Mouse (Mus musculus): ENCODE results near the gene Ldlr.

Ldlr gene

DNA sequence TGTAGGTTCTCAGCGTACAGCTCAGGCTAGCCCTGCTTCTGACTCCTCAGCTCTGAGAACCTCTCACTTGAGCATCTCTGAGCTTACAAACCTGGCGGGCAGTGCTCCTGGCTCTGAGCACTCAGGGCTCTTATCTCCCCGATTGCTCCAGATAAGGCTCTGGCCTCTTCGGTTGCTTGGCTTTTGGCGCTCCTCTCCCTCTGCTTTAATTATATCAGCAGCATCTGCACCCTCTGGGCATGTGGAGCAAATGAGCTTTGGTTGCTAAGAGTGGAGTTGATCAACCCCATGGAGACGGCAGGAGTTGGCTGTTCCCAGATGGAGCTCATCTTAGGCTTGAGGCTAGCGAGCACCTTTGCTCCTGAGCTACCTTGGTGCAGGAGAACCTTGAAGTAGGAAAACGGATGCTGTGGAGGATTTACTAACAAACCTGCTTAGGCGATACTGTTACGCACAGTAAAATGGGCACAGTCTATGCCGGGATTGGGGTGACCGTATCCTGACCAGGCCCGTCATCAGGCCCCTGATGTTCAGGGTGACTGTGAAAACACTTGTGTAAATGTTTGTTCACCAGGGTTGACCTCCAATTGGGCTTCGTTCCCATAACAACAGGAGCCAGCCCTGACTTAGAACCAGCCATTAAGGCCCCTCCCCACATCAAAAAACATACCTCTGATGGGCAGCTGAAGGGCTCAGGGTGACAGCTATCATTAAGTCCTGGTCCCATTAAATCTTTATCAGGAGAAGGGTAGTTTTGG, 3.1 kb downstream of the Ldlr start:
- no peak for DNase-seq

DNA sequence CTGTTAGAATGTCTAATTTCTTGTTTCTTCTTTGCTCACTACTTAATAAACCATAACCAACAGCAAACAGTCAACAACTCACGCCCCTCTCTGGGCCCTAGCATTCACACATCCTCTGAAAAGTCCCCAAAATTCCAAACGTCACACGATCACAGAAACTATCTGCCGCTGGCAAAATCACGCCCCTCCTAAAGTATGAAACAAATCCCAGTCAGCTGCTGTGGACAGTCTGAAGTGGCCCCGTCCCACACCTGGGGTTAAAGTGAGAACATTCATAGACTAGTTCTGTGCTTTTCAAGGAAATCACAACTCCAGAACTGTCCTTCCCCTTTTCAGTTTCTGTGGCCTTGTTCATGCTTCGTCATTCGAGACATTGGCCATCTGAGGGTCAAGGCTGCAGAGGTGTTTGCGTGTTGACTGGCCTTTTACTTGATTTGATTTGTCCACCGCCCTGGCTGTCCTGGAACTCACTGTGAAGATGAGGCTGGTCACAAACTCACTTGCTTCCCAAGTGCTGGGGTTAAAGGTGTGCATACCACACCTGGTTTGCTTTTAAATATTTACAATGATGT, 5.1 kb downstream of the Ldlr start:
- DNase-seq: no peak

DNA sequence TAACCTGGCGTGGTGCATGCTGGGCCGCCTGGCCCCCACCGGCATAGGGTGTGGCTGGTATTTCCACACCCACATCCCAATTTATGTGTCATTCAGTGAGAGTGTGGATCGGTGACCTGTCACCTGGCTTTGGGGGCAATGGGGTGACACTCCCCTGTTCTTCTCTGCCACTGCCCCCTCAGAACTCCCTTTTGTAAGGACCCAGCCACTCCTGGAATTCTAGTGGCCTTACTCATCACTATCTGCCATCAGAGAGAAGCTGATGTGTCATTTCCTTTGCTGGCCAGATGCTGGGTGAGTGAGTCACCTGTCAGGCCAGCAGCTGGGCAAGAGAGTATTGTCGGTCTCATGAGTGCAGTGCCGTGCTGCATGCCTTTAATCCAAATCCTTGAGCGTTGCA, 6.0 kb downstream of the Ldlr start:
- no peak for DNase-seq

DNA sequence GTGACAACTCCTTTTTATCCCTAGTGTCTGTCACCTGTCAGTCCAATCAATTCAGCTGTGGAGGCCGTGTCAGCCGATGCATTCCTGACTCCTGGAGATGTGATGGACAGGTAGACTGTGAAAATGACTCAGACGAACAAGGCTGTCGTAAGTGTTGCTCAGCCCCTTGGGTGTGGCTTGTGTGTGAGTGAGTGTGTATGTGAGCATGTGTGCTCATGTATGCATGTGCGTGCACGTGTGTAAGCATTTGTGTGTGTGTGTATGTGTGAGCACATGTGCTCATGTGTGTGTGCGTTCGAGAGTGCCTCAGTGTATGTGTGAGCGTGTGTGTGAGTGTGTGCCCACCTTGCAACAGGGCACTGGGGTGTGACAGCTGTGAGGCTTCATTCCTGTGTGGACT, 9.0 kb downstream of the Ldlr start:
- DNase-seq: no peak

DNA sequence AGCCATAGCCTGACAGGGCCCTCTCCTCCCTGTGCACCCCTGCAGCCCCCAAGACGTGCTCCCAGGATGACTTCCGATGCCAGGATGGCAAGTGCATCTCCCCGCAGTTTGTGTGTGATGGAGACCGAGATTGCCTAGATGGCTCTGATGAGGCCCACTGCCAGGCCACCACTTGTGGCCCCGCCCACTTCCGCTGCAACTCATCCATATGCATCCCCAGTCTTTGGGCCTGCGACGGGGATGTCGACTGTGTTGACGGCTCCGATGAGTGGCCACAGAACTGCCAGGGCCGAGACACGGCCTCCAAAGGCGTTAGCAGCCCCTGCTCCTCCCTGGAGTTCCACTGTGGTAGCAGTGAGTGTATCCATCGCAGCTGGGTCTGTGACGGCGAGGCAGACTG, 10.2 kb downstream of the Ldlr start:
- no peak for DNase-seq

DNA sequence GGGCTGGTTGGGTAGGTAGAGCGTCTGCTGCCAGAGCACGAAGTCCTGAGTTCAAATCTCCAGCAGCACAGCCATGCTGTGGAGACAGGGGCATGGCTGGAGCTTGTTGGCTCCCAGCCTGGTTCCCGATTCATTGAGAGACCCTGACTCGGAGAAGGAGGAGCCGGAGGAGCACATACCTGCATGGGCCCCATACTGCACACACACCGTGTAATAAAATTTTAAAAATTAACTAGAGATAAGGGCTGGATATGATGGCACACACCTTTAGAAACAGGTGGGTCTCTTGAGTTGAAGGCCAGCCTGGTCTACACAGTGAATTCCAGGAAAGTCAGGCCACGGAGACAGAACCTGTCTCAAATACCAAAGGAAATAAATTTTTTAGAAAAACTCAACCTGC, 10.7 kb downstream of the Ldlr start:
- no peak for DNase-seq

DNA sequence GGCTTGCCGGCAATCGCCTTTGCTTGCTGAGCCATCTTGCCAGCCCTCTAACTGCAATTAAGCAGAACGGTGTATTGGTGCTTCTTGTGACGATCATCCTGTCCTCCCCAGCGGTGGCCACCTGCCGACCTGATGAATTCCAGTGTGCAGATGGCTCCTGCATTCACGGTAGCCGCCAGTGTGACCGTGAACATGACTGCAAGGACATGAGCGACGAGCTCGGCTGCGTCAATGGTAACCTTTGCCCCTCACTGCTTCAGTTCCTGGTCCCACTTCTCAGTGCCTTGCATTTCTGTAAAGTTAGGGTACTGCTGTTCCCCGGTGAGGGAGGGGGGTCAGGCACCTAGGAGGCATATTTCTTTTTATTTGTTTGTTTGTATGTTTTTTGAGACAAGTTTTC, 11.8 kb downstream of the Ldlr start:
- DNase-seq: no peak

DNA sequence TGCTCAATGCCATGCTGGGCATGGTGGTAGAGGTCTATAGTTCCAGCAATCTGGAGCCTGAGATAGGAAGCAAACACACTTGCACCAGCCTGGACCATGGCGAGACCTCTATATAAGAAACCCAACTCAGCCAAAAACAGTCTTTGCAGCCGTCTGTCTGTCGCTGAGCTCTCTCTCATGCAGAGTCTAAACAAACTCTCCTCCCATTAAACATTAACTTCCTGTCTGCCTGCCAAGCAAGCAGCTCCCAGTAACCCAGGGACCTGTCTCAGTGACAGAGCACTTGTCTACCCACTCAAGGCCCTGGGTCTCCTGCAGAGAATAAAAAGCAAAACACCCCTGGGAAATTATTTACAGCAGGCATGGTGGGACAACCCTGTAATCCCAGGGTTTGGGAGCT, 13.3 kb downstream of the Ldlr start:
- DNase-seq: no peak

DNA sequence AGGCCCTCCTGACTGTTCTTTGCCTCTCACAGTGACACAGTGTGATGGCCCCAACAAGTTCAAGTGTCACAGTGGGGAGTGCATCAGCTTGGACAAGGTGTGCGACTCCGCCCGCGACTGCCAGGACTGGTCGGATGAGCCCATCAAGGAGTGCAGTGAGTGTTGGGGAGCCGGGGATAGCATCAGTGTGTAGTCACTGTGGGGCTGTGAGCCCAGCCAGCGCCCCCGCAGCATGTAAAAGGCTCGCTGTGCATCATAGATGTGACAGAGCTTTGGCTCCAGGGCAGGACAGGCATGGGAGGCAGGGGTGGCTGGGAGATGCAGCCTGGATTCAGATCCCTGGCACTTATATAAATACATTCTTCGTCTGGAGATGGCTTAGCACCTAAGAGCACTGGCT, 13.9 kb downstream of the Ldlr start:
- DNase-seq: no peak

DNA sequence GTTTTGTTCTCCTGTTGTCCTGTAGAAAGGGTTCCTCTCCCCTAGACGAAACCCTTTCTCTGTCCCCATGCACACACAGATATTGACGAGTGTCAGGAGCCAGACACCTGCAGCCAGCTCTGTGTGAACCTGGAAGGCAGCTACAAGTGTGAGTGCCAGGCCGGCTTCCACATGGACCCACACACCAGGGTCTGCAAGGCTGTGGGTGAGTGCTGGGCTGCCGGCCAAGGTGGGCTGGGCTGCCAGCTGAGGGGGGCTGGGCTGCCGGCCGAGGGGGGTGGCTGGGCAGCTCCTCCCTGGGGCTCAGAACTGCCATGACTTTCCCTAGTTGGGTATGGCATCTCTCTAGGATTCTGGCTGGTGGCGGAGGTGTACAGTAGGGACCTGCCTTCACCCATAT, 15.5 kb downstream of the Ldlr start:
- no peak for DNase-seq

DNA sequence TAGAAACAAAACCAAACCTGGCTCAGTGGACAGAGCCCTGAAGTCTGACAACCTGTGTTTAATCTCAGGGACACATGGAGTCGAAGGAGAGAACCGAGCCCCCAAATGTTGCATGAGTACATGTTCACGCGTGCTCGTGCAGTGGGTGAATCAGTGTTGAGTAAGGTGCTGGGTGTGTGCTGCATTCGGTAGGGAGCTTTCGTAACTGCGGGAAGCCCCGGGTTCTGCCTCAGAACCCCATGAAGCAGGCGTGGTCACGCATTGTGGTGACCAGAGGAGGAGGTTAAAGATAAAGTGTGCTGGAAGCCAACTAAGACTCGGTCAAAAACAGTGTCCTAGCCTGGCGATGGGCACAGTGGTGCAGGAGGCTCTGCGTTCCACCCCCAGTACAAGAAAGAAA, 17.1 kb downstream of the Ldlr start:
- no peak for DNase-seq

DNA sequence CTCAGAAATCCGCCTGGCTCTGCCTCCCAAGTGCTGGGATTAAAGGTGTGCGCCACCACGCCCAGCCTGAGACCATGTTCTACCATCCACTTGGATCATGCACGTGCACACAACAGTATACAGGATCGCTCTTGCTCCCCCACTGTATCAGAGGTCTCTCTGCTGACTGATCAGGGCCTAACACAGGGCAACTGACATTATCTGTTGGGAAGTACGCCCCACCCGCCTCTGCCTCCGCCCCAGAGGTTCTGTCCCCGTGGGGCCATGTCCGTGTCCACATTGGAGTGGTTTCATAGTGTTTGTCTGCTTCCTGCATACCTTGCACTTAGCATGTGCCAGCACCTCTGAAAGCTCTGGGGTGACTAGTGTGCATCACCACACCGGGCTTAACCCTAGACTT, 18.2 kb downstream of the Ldlr start:
- no peak for DNase-seq

DNA sequence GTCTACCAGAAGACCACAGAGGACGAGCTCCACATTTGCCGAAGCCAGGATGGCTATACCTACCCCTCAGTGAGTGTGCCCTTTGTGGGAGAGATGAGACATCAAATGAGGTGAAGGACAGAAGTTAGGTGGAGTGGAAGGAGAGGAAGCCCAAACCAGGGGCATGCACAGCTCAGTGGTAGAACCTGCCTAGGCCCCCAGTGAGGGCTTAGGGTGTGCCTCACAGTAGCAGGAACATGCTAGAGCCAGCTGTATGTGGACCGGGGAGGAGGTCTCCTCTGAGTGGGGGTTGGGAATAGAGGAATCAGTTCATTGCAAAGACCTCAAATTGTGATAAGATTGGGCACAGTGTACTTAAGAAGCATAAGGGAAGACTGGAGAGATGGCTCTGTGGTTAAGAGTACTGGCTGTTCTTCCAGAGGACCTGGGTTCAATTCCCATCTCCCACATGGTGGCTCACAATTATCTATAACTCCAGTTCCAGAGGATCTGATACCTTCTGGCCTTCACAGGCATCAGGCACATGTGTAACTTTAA, 24.0 kb downstream of the Ldlr start:
- no peak for DNase-seq

DNA sequence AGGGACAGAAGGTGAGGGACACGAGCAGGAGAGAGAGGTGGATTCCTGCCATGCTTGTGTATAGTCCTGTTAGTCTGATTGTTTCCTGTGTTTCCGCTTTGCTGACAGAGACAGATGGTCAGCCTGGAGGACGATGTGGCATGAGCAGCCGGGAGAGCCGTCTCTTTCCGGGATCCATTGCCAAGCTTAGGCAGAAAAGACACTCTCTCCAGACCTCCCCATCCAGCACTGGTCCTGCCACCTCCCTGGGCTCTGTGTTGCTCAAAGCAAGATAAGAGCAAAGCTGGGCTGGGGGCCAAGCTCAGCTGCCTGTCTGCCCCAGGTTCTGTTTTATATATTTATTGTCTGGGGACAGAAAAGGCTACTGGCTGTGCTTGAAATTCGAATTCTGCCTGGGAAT, 24.8 kb downstream of the Ldlr start:
- no peak for DNase-seq

DNA sequence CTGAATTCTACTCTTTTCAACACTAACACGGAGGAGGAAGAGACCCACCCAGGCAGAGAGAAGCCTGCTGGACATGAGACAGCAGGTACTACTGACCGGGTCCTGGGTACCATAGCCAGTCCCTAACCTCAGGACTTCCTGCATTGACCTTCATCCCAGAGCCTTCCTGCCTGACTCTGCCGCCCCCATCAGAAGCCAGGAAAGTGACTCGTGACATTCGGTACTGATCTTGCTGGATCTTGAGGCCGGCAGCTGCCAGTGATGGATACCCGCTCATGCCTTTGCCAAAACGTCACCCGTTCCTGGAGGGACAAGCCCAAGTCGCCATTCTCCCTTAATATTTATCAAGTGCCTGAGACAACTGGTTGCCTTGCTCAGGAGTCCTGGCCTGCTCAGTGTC, 25.2 kb downstream of the Ldlr start:
- no peak for DNase-seq

DNA sequence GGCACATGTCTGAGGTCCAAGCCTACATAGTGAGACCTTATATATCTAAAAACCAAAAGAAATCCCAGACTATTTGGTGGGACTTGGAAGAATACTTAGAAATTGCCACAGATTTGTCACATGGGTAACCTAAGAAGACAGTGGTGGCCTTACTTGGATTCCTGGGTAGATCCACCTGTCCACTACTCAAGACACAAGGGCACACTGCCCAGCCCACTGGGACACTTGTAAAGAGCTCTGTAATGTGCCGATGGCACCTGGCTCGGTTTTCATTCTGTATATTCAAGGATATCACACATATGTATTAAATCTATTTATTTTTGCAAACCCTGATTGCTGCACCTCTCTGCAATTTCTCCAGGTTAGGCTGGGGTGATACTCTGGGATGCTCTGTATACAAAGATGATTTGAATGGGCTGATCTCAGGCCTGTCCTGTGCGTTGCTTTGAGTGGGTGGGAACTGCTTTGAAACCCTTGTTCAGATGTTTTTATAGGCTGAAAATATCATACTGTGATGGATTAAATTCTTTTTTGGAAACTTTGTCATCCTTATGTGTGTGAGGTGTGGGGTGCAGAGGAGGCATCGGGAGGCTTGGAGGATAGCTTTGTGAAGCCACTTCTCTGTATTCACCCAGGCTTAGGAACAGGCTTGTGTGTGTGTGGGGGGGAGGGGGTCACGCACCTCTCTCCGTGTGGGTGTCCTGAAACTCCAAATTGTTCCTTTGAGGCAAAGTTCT, 26.3 kb downstream of the Ldlr start:
- DNase-seq: no peak

DNA sequence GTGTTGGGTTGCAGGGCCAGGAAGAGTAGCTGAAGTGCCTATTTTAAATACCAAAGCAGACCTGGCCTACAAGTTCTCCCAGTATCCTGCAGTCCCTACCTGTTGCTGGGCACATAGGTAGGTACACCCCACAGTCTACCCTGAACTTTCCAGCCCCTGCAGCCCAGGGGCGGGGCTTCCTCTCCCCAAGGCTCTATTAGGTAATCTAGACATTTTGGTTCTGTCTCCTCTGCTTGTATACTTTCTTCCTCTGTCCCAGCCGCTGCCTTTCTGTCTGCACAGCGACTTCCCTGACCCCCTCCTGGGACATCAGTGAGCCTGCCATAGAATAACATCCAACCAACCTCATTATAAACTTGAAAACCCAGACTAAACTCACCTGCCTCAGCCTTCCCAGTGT, 27.1 kb downstream of the Ldlr start:
- DNase-seq: no peak

DNA sequence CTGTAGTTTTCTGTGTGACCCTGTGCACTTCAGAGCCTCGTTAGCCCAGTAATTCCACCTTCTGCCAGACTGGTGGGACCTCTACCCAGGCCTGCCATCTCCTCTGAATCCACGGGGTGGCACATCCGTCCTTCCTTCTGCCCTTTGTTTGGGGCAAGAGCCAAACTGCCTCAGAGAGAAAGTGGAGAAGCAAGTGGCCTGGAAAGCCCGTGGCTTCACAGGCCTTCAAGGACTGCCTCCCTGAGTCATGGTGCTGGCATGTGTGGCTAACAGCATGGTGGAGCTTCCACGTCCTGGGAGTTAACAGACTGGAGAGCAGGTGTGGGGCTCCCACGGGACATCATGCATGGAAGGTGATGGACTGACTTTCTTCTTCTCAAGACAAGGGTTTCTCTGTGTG, 28.1 kb downstream of the Ldlr start:
- DNase-seq: no peak

DNA sequence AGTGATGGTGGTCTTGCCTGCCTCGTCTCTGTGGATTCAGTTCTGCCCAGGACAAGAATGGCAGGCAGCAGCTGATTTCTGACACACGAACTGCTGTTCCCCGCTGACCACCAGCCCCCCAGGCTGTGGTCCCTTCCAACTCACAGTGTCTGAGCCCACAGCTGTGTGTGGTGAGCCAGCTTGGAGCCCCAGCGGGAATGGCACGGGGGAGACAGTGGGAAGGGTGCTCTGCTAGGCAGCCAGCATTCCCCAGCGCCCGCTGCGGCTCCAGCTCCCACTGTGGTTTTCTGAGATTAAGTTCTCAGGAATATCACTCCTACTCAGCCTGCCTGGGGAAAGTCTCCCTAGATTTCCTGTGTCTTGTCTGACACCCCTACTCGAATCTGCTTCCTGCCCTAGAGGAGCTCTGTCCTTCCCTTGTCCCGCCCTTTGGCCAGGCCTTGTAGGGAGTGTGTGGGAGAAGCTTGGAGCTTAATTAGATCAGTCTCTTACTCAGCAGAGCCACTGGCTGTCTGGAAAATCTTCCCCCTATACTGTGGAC, 29.0 kb downstream of the Ldlr start:
- DNase-seq: peak; percentile 43

DNA sequence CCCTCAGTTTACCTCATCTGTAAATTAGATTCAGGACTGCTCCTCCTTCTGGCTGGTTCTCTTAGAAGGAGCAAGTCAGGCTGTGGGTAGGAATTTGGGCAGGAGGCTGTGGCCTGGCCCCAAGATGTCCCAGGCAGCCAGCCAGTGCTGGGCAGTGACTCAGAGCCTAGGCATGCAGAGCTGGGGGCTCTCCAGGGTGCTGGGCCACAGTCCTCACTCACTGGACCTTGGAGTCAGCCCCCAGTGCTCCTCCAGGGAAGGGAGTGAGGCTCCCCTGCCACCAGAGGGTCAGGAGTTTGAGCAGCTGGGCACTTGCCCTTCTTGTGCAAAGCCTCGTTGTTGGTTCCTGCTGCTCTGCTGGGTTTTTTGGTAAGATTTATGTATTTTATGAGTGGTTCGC, 30.7 kb downstream of the Ldlr start:
- no peak for DNase-seq

DNA sequence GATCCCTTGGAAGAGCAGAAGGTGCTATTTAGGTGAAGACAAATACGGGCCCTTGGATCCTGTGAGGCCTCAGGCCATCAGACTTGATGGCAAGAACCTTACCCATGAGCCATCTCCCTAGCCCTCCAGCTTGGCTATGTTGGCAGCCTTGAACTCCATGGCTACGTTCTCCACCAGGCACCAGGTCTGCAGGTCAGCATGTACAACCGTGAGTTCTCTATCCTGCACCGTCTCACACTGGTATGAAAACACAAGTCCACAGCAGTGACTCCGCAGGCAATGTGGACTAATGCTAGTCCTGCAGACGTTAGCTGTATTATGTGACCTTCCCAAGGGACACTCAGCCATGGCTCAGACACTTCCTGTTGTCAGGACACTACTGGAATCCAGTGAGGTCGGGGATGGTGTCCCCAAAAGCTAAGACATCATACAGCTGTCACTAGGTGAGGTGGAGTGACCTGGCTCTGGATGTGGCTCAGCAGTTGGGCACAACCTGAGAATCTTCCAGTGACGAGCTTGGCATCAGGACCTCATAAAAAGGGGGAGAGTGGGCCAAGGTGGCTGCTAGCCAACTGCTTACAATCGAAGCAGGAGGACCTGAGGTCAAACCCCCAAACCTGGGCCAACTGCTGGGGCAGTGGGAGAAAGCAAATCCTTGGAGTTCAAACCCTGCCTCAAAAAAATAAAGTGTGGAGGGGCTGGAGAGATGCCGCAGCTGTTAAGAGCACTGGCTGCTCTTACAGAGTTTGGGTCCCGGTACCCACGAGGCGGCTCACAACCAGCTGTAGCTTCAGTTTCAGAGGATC, 31.4 kb downstream of the Ldlr start:
- no peak for DNase-seq

DNA sequence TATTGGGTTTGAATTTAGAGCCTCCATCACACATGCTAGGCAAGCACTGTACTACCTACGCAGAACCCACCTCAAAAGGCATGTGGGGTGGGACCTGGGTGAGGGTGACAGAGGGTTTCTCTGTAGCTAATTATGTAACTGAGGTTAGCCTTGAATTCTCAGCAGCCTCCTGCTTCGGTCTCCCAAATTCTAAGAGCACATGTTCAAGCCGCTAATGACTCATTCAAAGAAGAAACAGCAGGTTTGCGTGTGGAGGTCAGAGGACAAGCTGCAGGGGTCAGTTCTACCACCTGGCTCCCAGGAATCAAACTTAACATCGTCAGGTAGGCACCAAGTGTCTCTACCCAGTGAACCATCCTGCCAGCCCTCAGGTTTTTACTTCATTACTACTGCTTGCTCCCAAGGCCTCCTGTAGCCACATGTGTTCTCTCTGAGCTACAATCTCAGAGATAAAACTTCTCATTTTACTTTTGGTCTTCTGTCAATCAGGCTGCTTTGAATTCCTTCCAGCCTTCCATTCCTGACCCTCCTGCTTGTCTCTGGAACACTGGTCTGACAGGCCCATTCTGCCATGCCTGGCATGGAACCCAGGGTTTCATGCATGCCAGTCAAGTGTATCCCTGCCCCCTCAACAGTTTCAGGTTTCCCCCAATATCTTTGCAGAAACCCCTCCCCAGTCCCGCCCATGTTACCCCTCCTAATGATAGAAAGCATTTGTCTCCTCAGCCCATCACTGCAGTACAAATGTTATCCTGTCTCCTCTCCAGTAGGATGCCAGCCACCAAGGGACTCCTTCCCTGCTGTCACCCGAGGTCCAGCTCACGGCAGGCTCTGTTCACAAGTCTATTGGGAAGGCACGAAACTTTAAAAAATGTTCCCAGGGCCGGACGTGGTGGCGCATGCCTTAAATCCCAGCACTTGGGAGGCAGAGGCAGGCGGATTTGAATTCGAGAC, 35.6 kb downstream of the Ldlr start:
- no peak for DNase-seq

Measured in right cerebral cortex, postnatal 14 days (tissue).